26 mouse cellular contexts compared by ENCODE assay signal in genomic region chr6:141322961-141323360, GRCm38 (mm10).
"Had no signal": no experiment of that assay in that cellular context is flagged by ENCODE, and none has a peak within 500 bp of the region (broad histone marks: within the 10 kb centered on the region; RNA-seq: fewer than 3 reads in every experiment).

No protein-coding gene starts in this region.

- H3K27me3 ChIP-seq: heart, embryonic 13.5 days; heart, embryonic 15.5 days; hindbrain, embryonic 12.5 days; intestine, embryonic 15.5 days; limb, embryonic 12.5 days; liver, embryonic 13.5 days; liver, embryonic 15.5 days had no signal

- H3K9me3 ChIP-seq: heart, embryonic 13.5 days; heart, embryonic 15.5 days; hindbrain, embryonic 10.5 days; hindbrain, embryonic 12.5 days; intestine, embryonic 15.5 days; limb, embryonic 10.5 days; limb, embryonic 12.5 days; liver, embryonic 13.5 days; liver, embryonic 15.5 days had no signal

- H3K9ac ChIP-seq: heart, embryonic 13.5 days; heart, embryonic 15.5 days; hindbrain, embryonic 12.5 days; hindbrain, embryonic 14.5 days; intestine, embryonic 15.5 days; limb, embryonic 12.5 days; liver, embryonic 13.5 days; liver, embryonic 15.5 days; liver, postnatal 0 days had no signal

- H3K27ac ChIP-seq: heart, adult 2 months; heart, embryonic 13.5 days; heart, embryonic 15.5 days; hindbrain, embryonic 10.5 days; hindbrain, embryonic 12.5 days; hindbrain, embryonic 14.5 days; intestine, embryonic 15.5 days; layer of hippocampus, adult 2 months; left cerebral cortex, adult 2 months; limb, embryonic 10.5 days; limb, embryonic 12.5 days; liver, embryonic 13.5 days; liver, embryonic 15.5 days had no signal

- H3K4me1 ChIP-seq: hindbrain, embryonic 10.5 days; hindbrain, embryonic 12.5 days; intestine, embryonic 15.5 days; limb, embryonic 12.5 days; liver, embryonic 13.5 days; liver, embryonic 15.5 days had no signal

- H3K4me2 ChIP-seq: heart, embryonic 13.5 days; heart, embryonic 15.5 days; hindbrain, embryonic 12.5 days; hindbrain, embryonic 14.5 days; intestine, embryonic 15.5 days; limb, embryonic 12.5 days; liver, embryonic 11.5 days; liver, embryonic 13.5 days; liver, embryonic 15.5 days had no signal

- H3K36me3 ChIP-seq: heart, embryonic 15.5 days; hindbrain, embryonic 10.5 days; hindbrain, embryonic 12.5 days; intestine, embryonic 15.5 days; limb, embryonic 10.5 days; limb, embryonic 12.5 days; liver, embryonic 13.5 days; liver, embryonic 15.5 days had no signal

- DNase-seq: gastrocnemius, postnatal 25 days; heart, adult 2 months; heart, postnatal 14 days; heart, postnatal 4 days; kidney, adult 8-10 months; kidney, postnatal 10 days; kidney, postnatal 25 days; kidney, postnatal 4 days; liver; liver, embryonic 13.5 days; liver, postnatal 0 days had no signal

- H3K4me3 ChIP-seq: heart, adult 2 months; heart, embryonic 13.5 days; heart, embryonic 15.5 days; hindbrain, embryonic 10.5 days; hindbrain, embryonic 12.5 days; intestine, embryonic 15.5 days; layer of hippocampus, adult 2 months; left cerebral cortex, adult 2 months; limb, embryonic 10.5 days; limb, embryonic 12.5 days; liver, embryonic 13.5 days; liver, embryonic 15.5 days had no signal

- ATAC-seq: hindbrain, embryonic 16.5 days; inflammation-experienced regulatory T-cells, adult 6 months; intestine, embryonic 15.5 days; intestine, postnatal 0 days; liver, postnatal 0 days had no signal
